Mouse (Mus musculus) heart, embryonic 13.5 days (tissue): ENCODE measurements around the gene Scgb1b29. TPM values are rescaled to one million over a fixed set of nuclear protein-coding genes. Genes with fewer than 3 reads are reported as not detected.
"Not testable (repeated sequence)": the region's sequence is repeated elsewhere in the genome, so short reads cannot be mapped to it uniquely, and the experiment has no call there.

ENCODE experiments used
- ATAC-seq: fragments of 200-750 bp; cut with Nextera tagmentation; 2 replicates; pipeline ENCODE4 v1.8.0; 2017; ENCODE audit warnings: moderate TSS enrichment; ENCODE audit not compliant: insufficient number of reproducible peaks, low FRiP score, low TSS enrichment; ENCODE audit errors: extremely low read depth
- H3K27ac ChIP-seq: fragments of 300-500 bp; sonication (generic); replicated peaks from 2 replicates; pipeline ENCODE4 v1.5.1; 2015; ENCODE audit warnings: moderate library complexity, mild to moderate bottlenecking, inconsistent platforms
- H3K27me3 ChIP-seq: fragments of 300-500 bp; sonication (generic); replicated peaks from 2 replicates; pipeline ENCODE4 v1.6.1; 2015; ENCODE audit warnings: mild to moderate bottlenecking, inconsistent platforms
- H3K36me3 ChIP-seq: fragments of 300-500 bp; sonication (generic); 2 replicates; pipeline ENCODE4 v1.6.1; 2015; ENCODE audit warnings: mild to moderate bottlenecking, inconsistent platforms
- H3K4me1 ChIP-seq: fragments of 300-500 bp; sonication (generic); 2 replicates; pipeline ENCODE4 v1.6.1; 2015; ENCODE audit warnings: inconsistent platforms
- H3K4me2 ChIP-seq: fragments of 300-500 bp; sonication (generic); 2 replicates; pipeline ENCODE4 v1.6.1; 2015; ENCODE audit warnings: inconsistent platforms, mild to moderate bottlenecking, moderate library complexity
- H3K4me3 ChIP-seq: fragments of 300-500 bp; sonication (generic); 2 replicates; pipeline ENCODE4 v1.5.1; 2015; ENCODE audit warnings: moderate library complexity, mild to moderate bottlenecking, inconsistent platforms
- H3K9ac ChIP-seq: fragments of 300-500 bp; sonication (generic); 2 replicates; pipeline ENCODE4 v1.6.1; 2015; ENCODE audit warnings: inconsistent platforms, mild to moderate bottlenecking, moderate library complexity
- H3K9me3 ChIP-seq: fragments of 300-500 bp; sonication (generic); 2 replicates; pipeline ENCODE4 v1.6.1; 2016; ENCODE audit warnings: inconsistent platforms
- WGBS: fragments of 180-500 bp; shearing (Covaris S2); methylation state at CpG from one replicate; pipeline ENCODE4 v1.1.7; 2015; ENCODE audit warnings: mixed read lengths; 5-methylcytosine and 5-hydroxymethylcytosine counted together
- polyA plus RNA-seq: library from polyadenylated mRNA; unstranded; fragments of >200 nt; fragmentation: Nextera tagmentation; extraction: Ambion mirVana; gene quantifications from 2 replicates; pipeline ENCODE4 v1.2.1, GENCODE M21; 2015

The Scgb1b29 gene
- polyA plus RNA-seq = not detected in 2 replicates

- not testable (repeated sequence) for H3K36me3 ChIP-seq, H3K9me3 ChIP-seq, H3K27me3 ChIP-seq, ATAC-seq, H3K9ac ChIP-seq, H3K4me2 ChIP-seq, H3K27ac ChIP-seq, H3K4me1 ChIP-seq, H3K4me3 ChIP-seq
- WGBS = 69% methylated on average over 5 of the region's 5 CpGs
Observed at GRCm38 (mm10) chr7:32441241-32441640, at the start of gene Scgb1b29. Gene Scgb1b29, plus strand, starts transcription at chr7:32441541.

- H3K4me2 ChIP-seq, H3K27me3 ChIP-seq, H3K9ac ChIP-seq, H3K36me3 ChIP-seq, H3K4me3 ChIP-seq, H3K4me1 ChIP-seq, H3K9me3 ChIP-seq, H3K27ac ChIP-seq, ATAC-seq: not testable (repeated sequence)
- 80% methylated on average over 11 of the region's 11 CpGs for WGBS
Observed at GRCm38 (mm10) chr7:32428636-32429035, 12.7 kb upstream of the Scgb1b29 start.

Other genes with a start within 250 kb of the Scgb1b29 start
- not detected in 2 replicates for gene Scgb2b11, start 230.4 kb upstream of the Scgb1b29 start, polyA plus RNA-seq
- not detected in 2 replicates for gene Scgb1b11, start 218.7 kb upstream of the Scgb1b29 start, polyA plus RNA-seq
- gene Scgb2b12, start 114.3 kb upstream of the Scgb1b29 start, polyA plus RNA-seq = not detected in 2 replicates
- not detected in 2 replicates for gene Scgb1b12, start 107.4 kb upstream of the Scgb1b29 start, polyA plus RNA-seq